Mouse (Mus musculus) forebrain, embryonic 14.5 days (tissue): ENCODE measurements at regions not wholly inside any gene's neighbourhood (a gene's known extent, or its start where the extent isn't known, plus 50 kb on each side); places are given as distances from the start of the nearest gene placed in this dataset.
A peak's percentile ranks its signal among the peaks of the same experiment; 100 is the strongest.

Experiments used
- ATAC-seq: fragments of 200-750 bp; cut with Nextera tagmentation; 2 replicates; pipeline ENCODE4 v1.8.0; 2017; ENCODE audit warnings: mild to moderate bottlenecking, moderate library complexity
- DNase-seq: peaks from one replicate; pipeline ENCODE4 v3.0.0-alpha.2; 2015; ENCODE audit warnings: low spot score
- H3K27ac ChIP-seq: fragments of 300-500 bp; sonication (generic); 2 replicates; pipeline ENCODE4 v1.5.1; 2014; ENCODE audit warnings: low read depth, mild to moderate bottlenecking, control low read depth, low read length, moderate library complexity
- H3K27me3 ChIP-seq: fragments of 300-500 bp; sonication (generic); replicated peaks from 2 replicates; pipeline ENCODE4 v1.6.1; 2014; ENCODE audit warnings: low read length, control low read depth, mixed read lengths; ENCODE audit not compliant: control insufficient read depth, insufficient read depth
- H3K36me3 ChIP-seq: fragments of 300-500 bp; sonication (generic); 2 replicates; pipeline ENCODE4 v1.6.1; 2014; ENCODE audit warnings: low read length, control low read depth; ENCODE audit not compliant: control insufficient read depth, insufficient read depth
- H3K4me1 ChIP-seq: fragments of 300-500 bp; sonication (generic); 2 replicates; pipeline ENCODE4 v1.6.1; 2014; ENCODE audit warnings: antibody characterized with exemption, low read length, control low read depth; ENCODE audit not compliant: control insufficient read depth, insufficient read depth
- H3K4me2 ChIP-seq: fragments of 300-500 bp; sonication (generic); 2 replicates; pipeline ENCODE4 v1.6.1; 2014; ENCODE audit warnings: mild to moderate bottlenecking, control low read depth, low read length
- H3K4me3 ChIP-seq: fragments of 300-500 bp; sonication (generic); 2 replicates; pipeline ENCODE4 v1.5.1; 2014; ENCODE audit warnings: low read depth, low read length, control low read depth
- H3K9ac ChIP-seq: fragments of 300-500 bp; sonication (generic); 2 replicates; pipeline ENCODE4 v1.6.1; 2014; ENCODE audit warnings: mild to moderate bottlenecking, low read length, control low read depth, moderate library complexity
- H3K9me3 ChIP-seq: fragments of 300-500 bp; sonication (generic); replicated peaks from 2 replicates; pipeline ENCODE4 v1.6.1; 2016; ENCODE audit warnings: low read length, control low read depth, mixed read lengths; ENCODE audit not compliant: control insufficient read depth
- WGBS: fragments of 180-500 bp; shearing (Covaris S2); extraction: QIAGEN DNeasy Blood & Tissue Kit; methylation state at CpG from one replicate; pipeline ENCODE4 v1.1.7; 2014; 5-methylcytosine and 5-hydroxymethylcytosine counted together

- Histone ChIP-seq H3K9me3 (no peaks in the 10 kb centered on the region), H3K4me3 (no peak overlapping the region), H3K4me2 (no peak overlapping the region), H3K36me3 (no peaks in the 10 kb centered on the region), H3K27me3 (no peaks in the 10 kb centered on the region), H3K4me1 (0 out of 2 replicates have a peak, but pooled peaks cover 3% of the 10 kb centered on the region), H3K9ac (no peak overlapping the region), H3K27ac (no peak overlapping the region)
- WGBS, result 95% methylated on average over 3 of the region's 3 CpGs
- ATAC-seq (no peak), DNase-seq (no peak)
These were observed 100.4 kb upstream of the Zfp648 start for GRCm38 (mm10) chr1:154100556-154100955.

DNA sequence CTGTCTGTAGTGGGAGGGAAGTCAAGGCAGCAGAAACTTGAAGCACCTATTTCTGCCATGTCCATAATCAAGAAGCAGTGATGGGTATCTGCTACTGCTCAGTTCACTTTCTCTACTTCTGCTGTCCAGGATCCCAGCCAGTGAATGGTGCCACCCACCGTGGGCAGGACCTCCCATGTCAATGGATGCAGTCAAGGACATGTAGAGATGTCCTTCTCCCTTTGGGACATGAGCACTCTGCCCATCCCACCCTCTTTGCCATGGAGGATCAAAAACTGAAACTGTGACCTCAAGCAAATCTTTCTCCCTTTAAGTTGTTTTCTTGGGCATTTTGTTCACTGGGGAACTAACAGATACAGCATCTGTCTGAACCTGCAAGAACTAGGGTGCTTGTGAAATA lies 99.6 kb upstream of the Zfp648 start:
- H3K4me2 ChIP-seq, result no peak overlapping the region
- ATAC-seq (no peak), DNase-seq (no peak)
- 96% methylated on average over 1 of the region's 1 CpGs for WGBS
- H3K9ac ChIP-seq, result no peak overlapping the region
- H3K4me3 ChIP-seq, result no peak overlapping the region
- no peaks in the 10 kb centered on the region for H3K36me3 ChIP-seq
- H3K27me3 ChIP-seq, result no peaks in the 10 kb centered on the region
- H3K4me1 ChIP-seq, result 0 out of 2 replicates have a peak, but pooled peaks cover 3% of the 10 kb centered on the region
- no peak overlapping the region for H3K27ac ChIP-seq
- H3K9me3 ChIP-seq, result no peaks in the 10 kb centered on the region

DNA sequence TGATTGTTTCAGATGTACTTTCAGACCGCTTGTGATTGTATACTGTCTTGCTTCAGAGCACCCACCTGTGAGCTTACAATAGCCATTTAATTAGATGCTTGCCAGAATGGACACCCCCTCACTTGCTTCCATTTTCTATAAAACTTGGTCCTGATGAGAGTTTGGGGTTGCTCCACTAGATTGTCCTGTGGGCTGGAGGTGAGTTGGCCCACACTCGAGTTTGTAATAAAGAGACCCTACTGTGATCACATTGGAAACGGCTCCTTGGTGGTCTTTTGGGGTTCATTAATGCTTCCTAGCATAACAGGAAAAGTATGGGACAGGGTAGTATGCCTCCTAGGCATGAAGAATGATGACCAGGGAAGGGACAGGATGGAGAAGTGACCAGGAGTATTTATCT lies 98.8 kb upstream of the Zfp648 start:
- H3K4me2 ChIP-seq, result no peak overlapping the region
- no peak overlapping the region for H3K4me3 ChIP-seq
- DNase-seq (no peak), ATAC-seq (no peak)
- no peaks in the 10 kb centered on the region for H3K27me3 ChIP-seq
- no peak overlapping the region for H3K27ac ChIP-seq
- WGBS, result 61% methylated on average over 3 of the region's 3 CpGs
- H3K36me3 ChIP-seq, result no peaks in the 10 kb centered on the region
- no peaks in the 10 kb centered on the region for H3K9me3 ChIP-seq
- no peak overlapping the region for H3K9ac ChIP-seq
- 0 out of 2 replicates have a peak, but pooled peaks cover 3% of the 10 kb centered on the region for H3K4me1 ChIP-seq

- H3K9ac ChIP-seq, result no peak overlapping the region
- no peak overlapping the region for H3K4me2 ChIP-seq
- ATAC-seq (peak; percentile 29; the same call in 1 of the 2 replicates), DNase-seq (peak; percentile 39)
- H3K4me3 ChIP-seq, result no peak overlapping the region
- no peaks in the 10 kb centered on the region for H3K36me3 ChIP-seq
- H3K9me3 ChIP-seq, result no peaks in the 10 kb centered on the region
- 53% methylated on average over 15 of the region's 15 CpGs for WGBS
- H3K27ac ChIP-seq, result no peak overlapping the region; the same call in 1 of the 2 replicates
- H3K4me1 ChIP-seq, result 0 out of 2 replicates have a peak, but pooled peaks cover 3% of the 10 kb centered on the region
- H3K27me3 ChIP-seq, result no peaks in the 10 kb centered on the region
These were observed 98.0 kb upstream of the Zfp648 start for GRCm38 (mm10) chr1:154102871-154103596.

GRCm38 (mm10) chr1:154103597-154103923 lies 97.4 kb upstream of the Zfp648 start:
- H3K27me3 ChIP-seq, result no peaks in the 10 kb centered on the region
- no peaks in the 10 kb centered on the region for H3K9me3 ChIP-seq
- ATAC-seq (no peak), DNase-seq (no peak)
- H3K36me3 ChIP-seq, result no peaks in the 10 kb centered on the region
- WGBS, result 65% methylated on average over 5 of the region's 5 CpGs
- H3K27ac ChIP-seq, result no peak overlapping the region
- no peak overlapping the region for H3K9ac ChIP-seq
- no peak overlapping the region for H3K4me2 ChIP-seq
- H3K4me1 ChIP-seq, result 0 out of 2 replicates have a peak, but pooled peaks cover 3% of the 10 kb centered on the region
- no peak overlapping the region for H3K4me3 ChIP-seq

GRCm38 (mm10) chr1:154104006-154104600 lies 96.9 kb upstream of the Zfp648 start:
- Histone ChIP-seq H3K27me3 (no peaks in the 10 kb centered on the region), H3K27ac (no peak overlapping the region), H3K9ac (no peak overlapping the region), H3K9me3 (no peaks in the 10 kb centered on the region), H3K4me2 (no peak overlapping the region), H3K4me3 (no peak overlapping the region), H3K36me3 (no peaks in the 10 kb centered on the region), H3K4me1 (0 out of 2 replicates have a peak, but pooled peaks cover 3% of the 10 kb centered on the region)
- DNase-seq (no peak), ATAC-seq (no peak)
- 83% methylated on average over 4 of the region's 4 CpGs for WGBS

DNA sequence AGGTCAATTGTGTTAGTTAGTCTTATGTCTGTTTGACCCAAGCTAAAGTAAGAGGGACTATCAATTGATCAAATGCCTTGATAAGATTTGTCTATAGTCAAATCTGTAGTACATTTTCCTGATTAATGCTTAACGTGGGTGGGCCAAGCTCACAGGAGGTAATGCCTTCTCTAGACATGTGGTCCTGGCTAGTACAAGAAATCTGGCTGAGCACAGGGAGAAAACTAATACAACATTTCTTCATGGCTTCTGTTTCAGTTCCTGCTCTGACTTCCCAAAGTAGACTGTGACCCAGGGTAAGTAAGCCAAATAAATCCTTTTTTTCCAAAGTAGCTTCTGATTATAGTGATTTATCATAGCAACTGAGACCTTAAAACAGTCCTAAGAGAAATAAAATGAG lies 96.2 kb upstream of the Zfp648 start:
- H3K4me1 ChIP-seq, result 0 out of 2 replicates have a peak, but pooled peaks cover 3% of the 10 kb centered on the region
- no peaks in the 10 kb centered on the region for H3K9me3 ChIP-seq
- no peaks in the 10 kb centered on the region for H3K36me3 ChIP-seq
- no peaks in the 10 kb centered on the region for H3K27me3 ChIP-seq
- DNase-seq, result no peak
- no peak overlapping the region for H3K27ac ChIP-seq
- H3K9ac ChIP-seq, result no peak overlapping the region
- 87% methylated on average over 1 of the region's 1 CpGs for WGBS
- no peak overlapping the region for H3K4me2 ChIP-seq
- no peak for ATAC-seq
- no peak overlapping the region for H3K4me3 ChIP-seq

DNA sequence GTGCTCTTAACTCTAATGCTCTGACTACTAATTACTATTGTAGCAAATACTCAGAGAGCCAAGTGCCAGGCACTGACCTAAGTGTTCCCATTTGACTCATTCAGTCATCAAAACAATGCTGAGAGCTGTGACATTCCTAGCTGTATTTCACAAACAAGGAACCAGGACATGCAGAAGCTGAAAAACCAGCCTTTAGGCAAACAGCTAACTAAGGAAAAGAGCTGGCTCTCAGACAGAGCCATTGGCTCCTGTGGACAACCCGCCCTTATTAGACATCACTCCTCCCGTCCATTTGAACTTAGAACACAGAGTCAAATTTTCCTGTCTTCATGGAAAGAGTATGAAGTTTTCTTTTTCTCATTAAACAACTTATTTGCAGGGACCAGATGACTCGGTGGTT lies 88.5 kb upstream of the Zfp648 start:
- ATAC-seq, result no peak
- no peaks in the 10 kb centered on the region for H3K27me3 ChIP-seq
- H3K4me1 ChIP-seq, result no peaks in the 10 kb centered on the region
- no peaks in the 10 kb centered on the region for H3K36me3 ChIP-seq
- no peak for DNase-seq
- WGBS, result 82% methylated on average over 3 of the region's 3 CpGs
- no peaks in the 10 kb centered on the region for H3K9me3 ChIP-seq
- H3K9ac ChIP-seq, result no peak overlapping the region
- H3K27ac ChIP-seq, result no peak overlapping the region
- no peak overlapping the region for H3K4me3 ChIP-seq
- H3K4me2 ChIP-seq, result no peak overlapping the region

- no peaks in the 10 kb centered on the region for H3K9me3 ChIP-seq
- H3K4me3 ChIP-seq, result no peak overlapping the region
- DNase-seq (no peak), ATAC-seq (no peak)
- no peaks in the 10 kb centered on the region for H3K4me1 ChIP-seq
- no peak overlapping the region for H3K9ac ChIP-seq
- H3K36me3 ChIP-seq, result no peaks in the 10 kb centered on the region
- WGBS, result 76% methylated on average over 12 of the region's 12 CpGs
- no peak overlapping the region for H3K27ac ChIP-seq
- no peak overlapping the region for H3K4me2 ChIP-seq
- no peaks in the 10 kb centered on the region for H3K27me3 ChIP-seq
These were observed 87.5 kb upstream of the Zfp648 start for GRCm38 (mm10) chr1:154113291-154114050.
